Mouse (Mus musculus): ENCODE results near the gene Aprt.

Aprt gene

GRCm38 (mm10) chr8:122576648-122577022 is at the start of gene Aprt:
Aprt (minus strand) TSS chr8:122576909.
- peak; percentile 96 for DNase-seq

- DNase-seq: no peak
Observed at GRCm38 (mm10) chr8:122625811-122626210, 49.1 kb upstream of the Aprt start.

- no peak for DNase-seq
Observed at GRCm38 (mm10) chr8:122624653-122625052, 47.9 kb upstream of the Aprt start.

GRCm38 (mm10) chr8:122623844-122624642 is 47.3 kb upstream of the Aprt start:
- DNase-seq: no peak

GRCm38 (mm10) chr8:122622727-122623126 is 46.0 kb upstream of the Aprt start, which contains the start of gene Pabpn1l:
Pabpn1l (minus strand) TSS chr8:122622739.
- no peak for DNase-seq

- no peak for DNase-seq
Observed at GRCm38 (mm10) chr8:122620446-122620845, 43.7 kb upstream of the Aprt start.

- no peak for DNase-seq
Observed at GRCm38 (mm10) chr8:122618660-122619378, 42.1 kb upstream of the Aprt start.

- peak; percentile 84 for DNase-seq
Observed at GRCm38 (mm10) chr8:122617947-122618546, 41.3 kb upstream of the Aprt start.

- no peak for DNase-seq
Observed at GRCm38 (mm10) chr8:122616181-122616905, 39.6 kb upstream of the Aprt start.

GRCm38 (mm10) chr8:122611295-122612133 is 34.8 kb upstream of the Aprt start, which contains the start of the genes Galns and Trappc2l:
Galns (minus strand) TSS chr8:122611463.
Trappc2l (plus strand) TSS chr8:122611640.
- DNase-seq: peak; percentile 94

- no peak for DNase-seq
Observed at GRCm38 (mm10) chr8:122610612-122611277, 34.0 kb upstream of the Aprt start.

- no peak for DNase-seq
Observed at GRCm38 (mm10) chr8:122610209-122610608, 33.5 kb upstream of the Aprt start.

- DNase-seq: no peak
Observed at GRCm38 (mm10) chr8:122606810-122607209, 30.1 kb upstream of the Aprt start.

- DNase-seq: no peak
Observed at GRCm38 (mm10) chr8:122605367-122605766, 28.7 kb upstream of the Aprt start.

- DNase-seq: no peak
Observed at GRCm38 (mm10) chr8:122604640-122605039, 27.9 kb upstream of the Aprt start.

GRCm38 (mm10) chr8:122600666-122601065 is 24.0 kb upstream of the Aprt start:
- DNase-seq: no peak

- no peak for DNase-seq
Observed at GRCm38 (mm10) chr8:122596031-122596430, 19.3 kb upstream of the Aprt start.

- DNase-seq: no peak
Observed at GRCm38 (mm10) chr8:122593783-122594507, 17.2 kb upstream of the Aprt start.

GRCm38 (mm10) chr8:122593240-122593639 is 16.5 kb upstream of the Aprt start:
- DNase-seq: no peak

GRCm38 (mm10) chr8:122586749-122587148 is 10.0 kb upstream of the Aprt start:
- no peak for DNase-seq

- no peak for DNase-seq
Observed at GRCm38 (mm10) chr8:122586171-122586570, 9.5 kb upstream of the Aprt start.

Data from cerebellum, adult 8-10 months (tissue).